In genomic region chr17:67706372-67706771, GRCm38 (mm10) we compare ENCODE assay signal across 11 mouse cellular contexts. TPM values are rescaled to one million over a fixed set of nuclear protein-coding genes. Genes with fewer than 3 reads are reported as not detected.
"Had no signal": no experiment of that assay in that cellular context is flagged by ENCODE, and none has a peak within 500 bp of the region (broad histone marks: within the 10 kb centered on the region; RNA-seq: fewer than 3 reads in every experiment).

No protein-coding gene starts in this region.

- DNase-seq: kidney, adult 2 months; kidney, postnatal 36 days; layer of hippocampus, adult 9-11 months; liver; liver, embryonic 13.5 days; liver, postnatal 0 days; lung, postnatal 14 days; right cerebral cortex, adult 18-20 months; thymus, adult 2 months; thymus, postnatal 25 days had no signal

RNA-seq across cellular contexts. Expression of gene Lama1, which starts 9.3 kb away (rescaled TPM):
- total RNA-seq: megakaryocyte-erythroid progenitor cell, adult 5-6 weeks had no signal
